Mouse (Mus musculus): Measurements from ENCODE around the gene Nodal. TPM values are rescaled to one million over a fixed set of nuclear protein-coding genes. Genes with fewer than 3 reads are reported as not detected.

The Nodal gene
- polyA plus RNA-seq, 1 experiment from 2014 or later = 0.16 TPM

- H3K9ac ChIP-seq (ENCODE audit: low read depth, low read length) = no peak overlapping the region
- WGBS = 68% methylated on average over 2 of the region's 2 CpGs
- no peak overlapping the region for H3K4me3 ChIP-seq (ENCODE audit: low read length)
- H3K36me3 ChIP-seq (ENCODE audit: control insufficient read depth, insufficient read depth, low read length) = no peaks in the 10 kb centered on the region
- no peaks in the 10 kb centered on the region for H3K27me3 ChIP-seq (replicated peaks; ENCODE audit: control insufficient read depth, insufficient read depth, low read length)
- no peak overlapping the region for H3K27ac ChIP-seq (ENCODE audit: low read length)
- no peaks in the 10 kb centered on the region for H3K9me3 ChIP-seq (ENCODE audit: control insufficient read depth, low read length)
- H3K4me2 ChIP-seq (ENCODE audit: low read depth, low read length) = no peak overlapping the region
- peaks cover 4% of the 10 kb centered on the region; the same call in 1 of the 2 replicates for H3K4me1 ChIP-seq (ENCODE audit: control insufficient read depth, insufficient read depth, low read length)
- ATAC-seq = no peak
Observed at GRCm38 (mm10) chr10:61390148-61390547, 27.6 kb upstream of the Nodal start.

- Histone ChIP-seq H3K9ac (ENCODE audit: low read depth, low read length) (no peak overlapping the region), H3K36me3 (ENCODE audit: control insufficient read depth, insufficient read depth, low read length) (no peaks in the 10 kb centered on the region), H3K27me3 (replicated peaks; ENCODE audit: control insufficient read depth, insufficient read depth, low read length) (no peaks in the 10 kb centered on the region), H3K4me3 (ENCODE audit: low read length) (no peak overlapping the region), H3K27ac (ENCODE audit: low read length) (no peak overlapping the region), H3K9me3 (ENCODE audit: control insufficient read depth, low read length) (no peaks in the 10 kb centered on the region), H3K4me2 (ENCODE audit: low read depth, low read length) (no peak overlapping the region), H3K4me1 (ENCODE audit: control insufficient read depth, insufficient read depth, low read length) (peaks cover 4% of the 10 kb centered on the region; the same call in 1 of the 2 replicates)
- ATAC-seq = no peak
- WGBS = 33% methylated on average over 4 of the region's 4 CpGs
Observed at GRCm38 (mm10) chr10:61392584-61392983, 25.2 kb upstream of the Nodal start.

- Histone ChIP-seq H3K4me1 (ENCODE audit: control insufficient read depth, insufficient read depth, low read length) (peaks cover 6% of the 10 kb centered on the region; the same call in 1 of the 2 replicates), H3K4me3 (ENCODE audit: low read length) (no peak overlapping the region), H3K9ac (ENCODE audit: low read depth, low read length) (0 out of 2 replicates have a peak overlapping the region, but pooled peaks have one; percentile 6), H3K9me3 (ENCODE audit: control insufficient read depth, low read length) (no peaks in the 10 kb centered on the region), H3K36me3 (ENCODE audit: control insufficient read depth, insufficient read depth, low read length) (no peaks in the 10 kb centered on the region), H3K27ac (ENCODE audit: low read length) (no peak overlapping the region), H3K27me3 (replicated peaks; ENCODE audit: control insufficient read depth, insufficient read depth, low read length) (no peaks in the 10 kb centered on the region), H3K4me2 (ENCODE audit: low read depth, low read length) (0 out of 2 replicates have a peak overlapping the region, but pooled peaks have one; percentile 2)
- ATAC-seq = peak; percentile 47; the same call in 1 of the 2 replicates
- 27% methylated on average over 9 of the region's 9 CpGs for WGBS
Observed at GRCm38 (mm10) chr10:61394476-61395136, 23.2 kb upstream of the Nodal start.

- Histone ChIP-seq H3K9ac (ENCODE audit: low read depth, low read length) (no peak overlapping the region), H3K9me3 (ENCODE audit: control insufficient read depth, low read length) (no peaks in the 10 kb centered on the region), H3K27ac (ENCODE audit: low read length) (no peak overlapping the region), H3K4me2 (ENCODE audit: low read depth, low read length) (no peak overlapping the region), H3K4me3 (ENCODE audit: low read length) (no peak overlapping the region), H3K4me1 (ENCODE audit: control insufficient read depth, insufficient read depth, low read length) (peaks cover 6% of the 10 kb centered on the region; the same call in 1 of the 2 replicates), H3K36me3 (ENCODE audit: control insufficient read depth, insufficient read depth, low read length) (no peaks in the 10 kb centered on the region), H3K27me3 (replicated peaks; ENCODE audit: control insufficient read depth, insufficient read depth, low read length) (no peaks in the 10 kb centered on the region)
- no peak for ATAC-seq
- 45% methylated on average over 3 of the region's 3 CpGs for WGBS
Observed at GRCm38 (mm10) chr10:61398125-61398524, 19.6 kb upstream of the Nodal start.

- H3K9ac ChIP-seq (ENCODE audit: low read depth, low read length) = peak overlapping the region; percentile 43; the same call in 1 of the 2 replicates
- no peak overlapping the region for H3K27ac ChIP-seq (ENCODE audit: low read length)
- no peak overlapping the region for H3K4me2 ChIP-seq (ENCODE audit: low read depth, low read length)
- H3K9me3 ChIP-seq (ENCODE audit: control insufficient read depth, low read length) = no peaks in the 10 kb centered on the region
- H3K27me3 ChIP-seq (replicated peaks; ENCODE audit: control insufficient read depth, insufficient read depth, low read length) = no peaks in the 10 kb centered on the region
- H3K36me3 ChIP-seq (ENCODE audit: control insufficient read depth, insufficient read depth, low read length) = no peaks in the 10 kb centered on the region
- no peak overlapping the region for H3K4me3 ChIP-seq (ENCODE audit: low read length)
- H3K4me1 ChIP-seq (ENCODE audit: control insufficient read depth, insufficient read depth, low read length) = peaks cover 6% of the 10 kb centered on the region; the same call in 1 of the 2 replicates
- ATAC-seq = peak; percentile 73
- whole genome bisulfite sequencing = 25% methylated on average over 13 of the region's 13 CpGs
Observed at GRCm38 (mm10) chr10:61399156-61399734, 18.5 kb upstream of the Nodal start.

- H3K9me3 ChIP-seq (ENCODE audit: control insufficient read depth, low read length) = no peaks in the 10 kb centered on the region
- H3K9ac ChIP-seq (ENCODE audit: low read depth, low read length) = no peak overlapping the region
- H3K36me3 ChIP-seq (ENCODE audit: control insufficient read depth, insufficient read depth, low read length) = no peaks in the 10 kb centered on the region
- WGBS = 89% methylated on average over 5 of the region's 5 CpGs
- H3K4me3 ChIP-seq (ENCODE audit: low read length) = no peak overlapping the region
- 0 out of 2 replicates have a peak, but pooled peaks cover 2% of the 10 kb centered on the region for H3K4me1 ChIP-seq (ENCODE audit: control insufficient read depth, insufficient read depth, low read length)
- H3K4me2 ChIP-seq (ENCODE audit: low read depth, low read length) = no peak overlapping the region
- H3K27me3 ChIP-seq (replicated peaks; ENCODE audit: control insufficient read depth, insufficient read depth, low read length) = no peaks in the 10 kb centered on the region
- ATAC-seq = no peak
- no peak overlapping the region for H3K27ac ChIP-seq (ENCODE audit: low read length)
Observed at GRCm38 (mm10) chr10:61400407-61400806, 17.4 kb upstream of the Nodal start.

GRCm38 (mm10) chr10:61402480-61402879 is 15.3 kb upstream of the Nodal start:
- ATAC-seq = no peak
- 0 out of 2 replicates have a peak, but pooled peaks cover 2% of the 10 kb centered on the region for H3K4me1 ChIP-seq (ENCODE audit: control insufficient read depth, insufficient read depth, low read length)
- H3K9ac ChIP-seq (ENCODE audit: low read depth, low read length) = no peak overlapping the region
- no peaks in the 10 kb centered on the region for H3K36me3 ChIP-seq (ENCODE audit: control insufficient read depth, insufficient read depth, low read length)
- WGBS = 74% methylated on average over 5 of the region's 5 CpGs
- H3K4me2 ChIP-seq (ENCODE audit: low read depth, low read length) = no peak overlapping the region
- H3K27ac ChIP-seq (ENCODE audit: low read length) = no peak overlapping the region
- no peaks in the 10 kb centered on the region for H3K27me3 ChIP-seq (replicated peaks; ENCODE audit: control insufficient read depth, insufficient read depth, low read length)
- H3K4me3 ChIP-seq (ENCODE audit: low read length) = no peak overlapping the region
- no peaks in the 10 kb centered on the region for H3K9me3 ChIP-seq (ENCODE audit: control insufficient read depth, low read length)

- Histone ChIP-seq H3K9ac (ENCODE audit: low read depth, low read length) (no peak overlapping the region), H3K4me2 (ENCODE audit: low read depth, low read length) (no peak overlapping the region), H3K27ac (ENCODE audit: low read length) (no peak overlapping the region), H3K36me3 (ENCODE audit: control insufficient read depth, insufficient read depth, low read length) (no peaks in the 10 kb centered on the region), H3K9me3 (ENCODE audit: control insufficient read depth, low read length) (no peaks in the 10 kb centered on the region), H3K27me3 (replicated peaks; ENCODE audit: control insufficient read depth, insufficient read depth, low read length) (no peaks in the 10 kb centered on the region), H3K4me1 (ENCODE audit: control insufficient read depth, insufficient read depth, low read length) (0 out of 2 replicates have a peak, but pooled peaks cover 2% of the 10 kb centered on the region), H3K4me3 (ENCODE audit: low read length) (no peak overlapping the region)
- 86% methylated on average over 2 of the region's 2 CpGs for WGBS
- no peak for ATAC-seq
Observed at GRCm38 (mm10) chr10:61402911-61403310, 14.9 kb upstream of the Nodal start.

- WGBS = 12% methylated on average over 10 of the region's 10 CpGs
- Histone ChIP-seq H3K27ac (ENCODE audit: low read length) (no peak overlapping the region), H3K9me3 (ENCODE audit: control insufficient read depth, low read length) (no peaks in the 10 kb centered on the region), H3K4me2 (ENCODE audit: low read depth, low read length) (no peak overlapping the region), H3K36me3 (ENCODE audit: control insufficient read depth, insufficient read depth, low read length) (no peaks in the 10 kb centered on the region), H3K9ac (ENCODE audit: low read depth, low read length) (no peak overlapping the region), H3K4me1 (ENCODE audit: control insufficient read depth, insufficient read depth, low read length) (no peaks in the 10 kb centered on the region), H3K4me3 (ENCODE audit: low read length) (no peak overlapping the region), H3K27me3 (replicated peaks; ENCODE audit: control insufficient read depth, insufficient read depth, low read length) (no peaks in the 10 kb centered on the region)
- no peak for ATAC-seq
Observed at GRCm38 (mm10) chr10:61405958-61406357, 11.8 kb upstream of the Nodal start.

Data from intestine, embryonic 16.5 days (tissue).